Mouse (Mus musculus): Measurements from ENCODE around the gene Phactr2. TPM values are rescaled to one million over a fixed set of nuclear protein-coding genes. Genes with fewer than 3 reads are reported as not detected.

The Phactr2 gene
- polyA plus RNA-seq, 1 experiment, result 33.5 TPM

DNA sequence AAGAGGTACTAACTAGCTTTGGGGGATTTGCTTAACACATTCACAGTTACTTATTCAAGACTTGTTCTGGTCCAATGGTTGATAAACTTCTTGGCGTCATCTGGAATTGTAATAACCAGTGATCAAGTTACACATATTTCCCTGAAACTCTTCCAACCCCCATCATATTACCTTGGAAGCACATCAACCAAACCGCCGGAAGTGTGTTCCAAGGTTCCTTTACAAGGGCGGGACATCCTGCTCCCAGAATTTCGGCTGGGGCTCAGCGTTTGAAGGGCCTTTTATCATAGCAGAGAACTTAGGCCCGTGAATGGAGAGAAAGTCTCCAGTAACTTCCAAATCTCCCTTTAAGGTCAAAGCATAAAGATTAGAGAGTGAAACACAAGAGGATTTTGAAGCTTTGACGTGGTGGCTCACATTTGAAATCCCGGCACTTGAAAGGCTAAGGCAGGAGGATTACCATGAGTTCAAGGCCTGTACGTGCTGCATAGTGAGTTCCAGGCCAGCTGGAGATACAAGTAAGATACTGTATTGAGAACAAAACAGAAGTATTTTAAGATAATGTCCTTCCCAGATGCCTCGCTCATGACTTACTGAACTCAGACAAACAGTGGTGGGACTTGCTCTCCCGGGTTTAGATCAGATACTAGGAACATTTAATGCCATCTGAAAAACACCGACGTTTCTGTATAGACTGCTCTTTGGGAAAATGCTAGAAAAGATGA is 147.9 kb downstream of the Phactr2 start:
- Histone ChIP-seq H3K4me3 (replicated peaks; ENCODE audit: extremely low read depth, low read depth, low read length) (no peak overlapping the region), H3K4me1 (ENCODE audit: control insufficient read depth, insufficient read depth, low read length) (peaks cover 7% of the 10 kb centered on the region)
- TF ChIP-seq POLR2A (IDR thresholded peaks at IDR 0.05; ENCODE audit: borderline replicate concordance, extremely low read depth, low read depth, low read length), result no peak
- TF ChIP-seq CTCF (IDR thresholded peaks at IDR 0.05; ENCODE audit: insufficient read depth, low read length), result no peak
- WGBS, result 76% methylated on average over 14 of the region's 14 CpGs
- no peak for DNase-seq

DNA sequence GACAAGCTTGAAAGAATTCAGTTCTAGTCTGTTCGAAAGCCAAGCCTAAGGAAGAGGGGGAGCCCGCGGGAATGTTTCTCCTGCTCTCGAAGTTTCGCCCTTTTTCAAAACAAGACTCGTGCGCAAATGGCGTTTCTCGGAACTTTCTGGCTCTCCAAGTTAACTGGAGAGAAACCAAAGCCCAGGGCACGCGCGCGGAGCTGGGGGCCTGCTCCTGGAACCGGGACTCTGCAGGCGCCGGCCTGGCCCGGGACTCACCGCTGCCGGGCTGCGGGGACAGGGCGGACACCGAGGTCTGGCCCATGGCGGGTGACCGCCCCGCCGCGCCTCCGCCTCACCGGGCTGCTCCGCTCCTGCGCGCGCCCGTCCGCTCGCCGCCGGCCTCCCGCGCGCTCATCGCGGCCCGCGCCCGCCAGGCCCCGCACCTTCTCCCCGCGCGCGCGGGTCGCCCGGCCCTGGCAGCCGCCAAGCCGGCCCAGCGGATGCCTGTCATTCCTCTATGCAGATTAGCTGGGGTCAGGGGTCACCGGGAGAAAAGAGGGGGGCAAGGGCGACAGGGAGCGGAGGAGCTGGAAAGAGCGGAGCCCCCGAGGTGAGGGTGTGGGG is 150.3 kb downstream of the Phactr2 start:
- peaks cover 7% of the 10 kb centered on the region for H3K4me1 ChIP-seq (ENCODE audit: control insufficient read depth, insufficient read depth, low read length)
- under 1% methylated on average over 60 of the region's 62 CpGs for WGBS
- TF ChIP-seq POLR2A (IDR thresholded peaks at IDR 0.05; ENCODE audit: borderline replicate concordance, extremely low read depth, low read depth, low read length) (0 out of 2 replicates have a peak, but pooled peaks have one; percentile 10), CTCF (IDR thresholded peaks at IDR 0.05; ENCODE audit: insufficient read depth, low read length) (no peak)
- DNase-seq, result peak; percentile 75
- H3K4me3 ChIP-seq (replicated peaks; ENCODE audit: extremely low read depth, low read depth, low read length), result peak overlapping the region; percentile 56

DNA sequence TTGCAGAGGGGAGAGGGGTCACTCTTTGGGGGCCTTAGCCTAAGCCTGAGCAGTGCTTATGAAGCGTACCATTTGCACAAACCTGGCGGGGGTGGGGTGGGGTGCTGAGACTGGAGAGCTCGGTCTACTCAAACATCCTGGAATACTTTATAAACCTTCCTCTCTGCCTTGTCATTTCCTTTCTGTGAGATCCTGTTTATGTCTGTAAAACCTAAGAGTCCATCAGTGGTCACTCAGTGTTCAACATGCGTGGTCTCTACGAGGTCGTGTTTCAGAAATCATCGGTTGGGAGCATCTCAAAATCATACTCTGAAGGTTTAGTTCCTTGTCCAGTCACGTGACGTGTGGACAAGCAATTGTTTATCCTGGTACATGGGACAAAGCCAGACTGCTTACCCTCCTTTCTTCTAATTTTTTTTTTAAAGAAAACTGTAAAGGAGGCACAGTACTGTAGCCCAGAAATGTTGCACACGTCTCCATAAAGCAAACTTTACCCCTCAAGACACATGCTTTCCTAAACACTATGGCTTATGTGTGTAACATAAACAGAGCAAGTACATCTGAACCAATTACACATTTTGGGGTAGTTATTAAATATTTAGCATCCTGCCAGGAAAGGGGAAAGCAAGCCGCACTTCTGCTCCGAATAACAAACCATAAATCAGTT is 150.9 kb downstream of the Phactr2 start:
- WGBS, result 1% methylated on average over 12 of the region's 12 CpGs
- H3K4me3 ChIP-seq (replicated peaks; ENCODE audit: extremely low read depth, low read depth, low read length), result peak overlapping the region; percentile 56
- H3K4me1 ChIP-seq (ENCODE audit: control insufficient read depth, insufficient read depth, low read length), result peaks cover 7% of the 10 kb centered on the region
- DNase-seq, result peak; percentile 45
- TF ChIP-seq CTCF (IDR thresholded peaks at IDR 0.05; ENCODE audit: insufficient read depth, low read length) (no peak), POLR2A (IDR thresholded peaks at IDR 0.05; ENCODE audit: borderline replicate concordance, extremely low read depth, low read depth, low read length) (0 out of 2 replicates have a peak, but pooled peaks have one; percentile 23)

DNA sequence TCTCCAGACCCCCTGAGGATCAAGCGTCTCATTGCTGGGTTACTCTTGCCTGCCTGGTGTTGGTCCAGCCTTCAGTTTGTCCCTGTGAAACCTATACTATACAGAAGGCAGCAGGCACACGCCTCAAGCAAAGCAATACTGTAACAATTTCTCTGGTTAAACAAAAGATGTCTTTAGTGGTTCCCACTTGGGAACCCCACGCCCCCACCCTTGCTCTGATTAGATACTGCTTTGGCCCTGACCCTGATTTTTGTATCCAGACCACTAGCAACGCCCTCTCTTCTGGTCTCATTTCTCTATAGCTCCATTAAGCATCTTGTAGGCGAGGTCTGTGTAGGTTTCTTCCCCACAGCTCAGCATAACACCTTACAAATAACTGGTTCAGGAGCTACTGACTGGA is 159.2 kb downstream of the Phactr2 start:
- Histone ChIP-seq H3K4me3 (replicated peaks; ENCODE audit: extremely low read depth, low read depth, low read length) (no peak overlapping the region), H3K4me1 (ENCODE audit: control insufficient read depth, insufficient read depth, low read length) (peaks cover 6% of the 10 kb centered on the region; the same call in 1 of the 2 replicates)
- WGBS, result 83% methylated on average over 5 of the region's 5 CpGs
- DNase-seq, result no peak
- TF ChIP-seq CTCF (IDR thresholded peaks at IDR 0.05; ENCODE audit: insufficient read depth, low read length) (no peak), POLR2A (IDR thresholded peaks at IDR 0.05; ENCODE audit: borderline replicate concordance, extremely low read depth, low read depth, low read length) (no peak)

DNA sequence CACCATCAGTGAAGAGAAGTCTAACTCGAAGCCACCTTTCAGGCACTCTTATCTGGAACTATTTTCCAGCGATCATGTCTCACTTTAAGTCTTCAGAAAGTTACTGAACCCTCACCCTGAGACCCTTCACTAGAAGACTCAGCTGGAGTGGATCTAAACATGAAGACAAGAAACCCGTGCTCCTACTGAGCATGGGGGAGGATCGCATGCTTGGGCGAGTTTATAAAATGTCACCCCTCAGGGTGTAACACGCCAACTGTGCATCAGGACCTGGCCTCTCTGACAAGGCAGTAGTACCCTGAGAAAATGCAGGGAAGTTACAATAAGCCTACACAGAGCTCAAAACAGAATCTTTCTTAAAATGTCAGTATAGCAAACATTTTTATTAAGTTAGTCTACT is 161.6 kb downstream of the Phactr2 start:
- WGBS, result 80% methylated on average over 6 of the region's 6 CpGs
- DNase-seq, result no peak
- peaks cover 6% of the 10 kb centered on the region; the same call in 1 of the 2 replicates for H3K4me1 ChIP-seq (ENCODE audit: control insufficient read depth, insufficient read depth, low read length)
- no peak overlapping the region for H3K4me3 ChIP-seq (replicated peaks; ENCODE audit: extremely low read depth, low read depth, low read length)
- TF ChIP-seq POLR2A (IDR thresholded peaks at IDR 0.05; ENCODE audit: borderline replicate concordance, extremely low read depth, low read depth, low read length) (no peak), CTCF (IDR thresholded peaks at IDR 0.05; ENCODE audit: insufficient read depth, low read length) (no peak)

DNA sequence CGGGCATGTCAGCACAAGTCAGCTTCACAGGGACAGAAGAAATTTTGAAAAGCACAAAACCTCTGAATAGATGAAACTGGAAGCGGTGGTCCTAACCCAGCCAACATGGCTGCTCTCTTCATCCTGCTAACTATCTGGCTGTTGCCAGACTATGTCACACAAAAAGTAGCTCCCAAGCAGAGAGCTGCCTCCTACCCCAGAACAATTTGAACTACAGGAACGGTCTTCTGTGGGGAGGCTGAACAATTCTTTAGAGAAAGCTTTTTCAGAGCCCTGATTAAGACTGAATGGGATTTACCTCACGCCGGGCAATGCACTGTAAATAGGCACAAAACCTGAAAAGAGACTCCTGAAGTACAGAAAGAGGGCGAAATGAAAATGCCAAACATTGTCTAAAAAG is 162.6 kb downstream of the Phactr2 start:
- WGBS, result 64% methylated on average over 6 of the region's 6 CpGs
- Histone ChIP-seq H3K4me1 (ENCODE audit: control insufficient read depth, insufficient read depth, low read length) (peaks cover 8% of the 10 kb centered on the region), H3K4me3 (replicated peaks; ENCODE audit: extremely low read depth, low read depth, low read length) (no peak overlapping the region)
- DNase-seq, result no peak
- no peak for TF ChIP-seq POLR2A (IDR thresholded peaks at IDR 0.05; ENCODE audit: borderline replicate concordance, extremely low read depth, low read depth, low read length)

DNA sequence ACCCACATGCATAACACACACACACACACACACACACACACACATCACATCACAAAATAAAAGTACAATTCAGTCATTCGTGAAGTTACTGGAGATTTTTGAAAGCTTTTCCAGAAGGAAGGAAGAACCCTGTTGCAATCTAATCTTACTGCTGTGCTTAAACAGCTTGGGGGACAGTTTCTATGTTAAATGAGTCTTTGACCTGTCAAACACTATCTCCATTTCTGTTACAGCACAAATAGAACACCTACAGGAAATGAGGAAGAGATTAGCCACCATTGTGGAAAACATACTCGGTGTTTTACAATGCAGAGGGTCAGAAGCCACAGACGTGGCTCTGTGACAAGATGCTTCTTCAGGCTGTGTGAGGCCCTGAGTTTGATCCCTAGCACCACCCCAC is 164.1 kb downstream of the Phactr2 start:
- WGBS, result 48% methylated on average over 3 of the region's 3 CpGs
- Histone ChIP-seq H3K4me1 (ENCODE audit: control insufficient read depth, insufficient read depth, low read length) (peaks cover 5% of the 10 kb centered on the region; the same call in 1 of the 2 replicates), H3K4me3 (replicated peaks; ENCODE audit: extremely low read depth, low read depth, low read length) (no peak overlapping the region)
- DNase-seq, result no peak
- TF ChIP-seq POLR2A (IDR thresholded peaks at IDR 0.05; ENCODE audit: borderline replicate concordance, extremely low read depth, low read depth, low read length) (no peak), CTCF (IDR thresholded peaks at IDR 0.05; ENCODE audit: insufficient read depth, low read length) (no peak)

DNA sequence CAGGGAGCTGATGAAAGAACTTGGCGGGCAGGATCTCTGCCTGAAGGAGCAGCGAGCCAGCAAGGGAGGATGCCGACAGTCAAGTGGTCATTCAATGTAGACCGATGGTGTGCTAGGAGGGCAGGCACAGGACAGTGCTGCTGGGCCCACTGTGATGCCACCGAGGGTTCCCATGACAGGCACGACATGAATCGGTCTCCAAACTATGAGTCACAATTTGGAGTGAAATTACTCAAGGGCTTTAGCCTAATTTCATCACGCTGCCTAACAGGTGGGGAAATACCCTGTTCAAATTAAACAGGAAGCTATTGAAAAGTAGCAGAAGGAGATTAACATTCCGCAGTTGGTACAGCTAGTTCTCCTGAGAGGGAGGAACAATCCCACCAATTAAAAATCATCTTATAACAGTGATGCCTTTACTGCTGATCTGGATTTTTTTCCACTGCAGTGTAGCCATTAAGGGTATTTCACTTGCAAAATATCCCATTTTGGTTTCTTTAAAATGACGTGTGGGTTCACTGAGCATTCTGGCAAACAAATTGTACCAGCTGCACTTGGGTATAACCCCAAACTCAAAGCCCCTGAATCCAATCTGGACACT is 169.5 kb downstream of the Phactr2 start:
- TF ChIP-seq CTCF (IDR thresholded peaks at IDR 0.05; ENCODE audit: insufficient read depth, low read length) (no peak), POLR2A (IDR thresholded peaks at IDR 0.05; ENCODE audit: borderline replicate concordance, extremely low read depth, low read depth, low read length) (no peak)
- WGBS, result 45% methylated on average over 10 of the region's 10 CpGs
- DNase-seq, result peak; percentile 34
- peaks cover 16% of the 10 kb centered on the region for H3K4me1 ChIP-seq (ENCODE audit: control insufficient read depth, insufficient read depth, low read length)
- no peak overlapping the region for H3K4me3 ChIP-seq (replicated peaks; ENCODE audit: extremely low read depth, low read depth, low read length)
